Mouse (Mus musculus) cerebellum, adult 9-10 months (tissue): ENCODE data around the gene Fam173a.

Source experiments
- DNase-seq: peaks from one replicate; pipeline ENCODE4 v3.0.0; 2022

Gene Fam173a

GRCm38 (mm10) chr17:25795609-25796092, 3.0 kb upstream of the Fam173a start, which contains the start of gene AC134908.4:
TSS of gene AC134908.4 (minus strand) at chr17:25795659.
- no peak for DNase-seq

- DNase-seq, result no peak
These were observed 2.3 kb upstream of the Fam173a start for GRCm38 (mm10) chr17:25794998-25795397.

GRCm38 (mm10) chr17:25794197-25794596, 1.5 kb upstream of the Fam173a start:
- DNase-seq, result no peak

GRCm38 (mm10) chr17:25791843-25792527, 716 bp downstream of the Fam173a start:
- peak; percentile 86 for DNase-seq

GRCm38 (mm10) chr17:25791320-25791842, 1.3 kb downstream of the Fam173a start:
- DNase-seq, result no peak

GRCm38 (mm10) chr17:25786781-25787504, 5.8 kb downstream of the Fam173a start:
- no peak for DNase-seq

GRCm38 (mm10) chr17:25786280-25786679, 6.4 kb downstream of the Fam173a start, which contains the start of gene Ccdc78:
TSS of gene Ccdc78 (plus strand) at chr17:25786580.
- DNase-seq, result no peak

GRCm38 (mm10) chr17:25785281-25785745, 7.4 kb downstream of the Fam173a start, which contains the start of gene Haghl:
TSS of gene Haghl (minus strand) at chr17:25785673.
- DNase-seq, result peak; percentile 98

- peak; percentile 46 for DNase-seq
These were observed 8.7 kb downstream of the Fam173a start for GRCm38 (mm10) chr17:25783861-25784574.

GRCm38 (mm10) chr17:25783086-25783485, 9.6 kb downstream of the Fam173a start:
- peak; percentile 71 for DNase-seq

- no peak for DNase-seq
These were observed 11.4 kb downstream of the Fam173a start for GRCm38 (mm10) chr17:25781339-25781738.

- DNase-seq, result no peak
These were observed 14.8 kb downstream of the Fam173a start for GRCm38 (mm10) chr17:25777948-25778347.

GRCm38 (mm10) chr17:25775318-25776062, 17.2 kb downstream of the Fam173a start:
- peak; percentile 24 for DNase-seq

GRCm38 (mm10) chr17:25773549-25774120, 19.1 kb downstream of the Fam173a start, which contains the start of gene Narfl:
TSS of gene Narfl (plus strand) at chr17:25773776.
- DNase-seq, result peak; percentile 98

GRCm38 (mm10) chr17:25769331-25769730, 23.4 kb downstream of the Fam173a start:
- no peak for DNase-seq

GRCm38 (mm10) chr17:25765886-25766285, 26.8 kb downstream of the Fam173a start:
- no peak for DNase-seq

- no peak for DNase-seq
These were observed 30.1 kb downstream of the Fam173a start for GRCm38 (mm10) chr17:25762591-25762990.

- DNase-seq, result no peak
These were observed 31.1 kb downstream of the Fam173a start for GRCm38 (mm10) chr17:25761561-25761970.

GRCm38 (mm10) chr17:25760148-25760547, 32.6 kb downstream of the Fam173a start:
- DNase-seq, result no peak

- DNase-seq, result no peak
These were observed 35.0 kb downstream of the Fam173a start for GRCm38 (mm10) chr17:25757691-25758090.
